Mouse (Mus musculus): Measurements from ENCODE around the gene Cutal. TPM values are rescaled to one million over a fixed set of nuclear protein-coding genes. Genes with fewer than 3 reads are reported as not detected.
A peak's percentile ranks its signal among the peaks of the same experiment; 100 is the strongest.

The Cutal gene
- polyA plus RNA-seq, 1 experiment from 2014 or later = 0.23 TPM

- Histone ChIP-seq H3K27me3 (peaks cover 35% of the 10 kb centered on the region), H3K4me1 (peaks cover 25% of the 10 kb centered on the region), H3K4me3 (no peak overlapping the region), H3K27ac (no peak overlapping the region), H3K36me3 (no peaks in the 10 kb centered on the region), H3K9me3 (replicated peaks) (no peaks in the 10 kb centered on the region), H3K4me2 (replicated peaks) (no peak overlapping the region), H3K9ac (no peak overlapping the region)
- no peak for ATAC-seq (ENCODE audit: low FRiP score)
- WGBS = 92% methylated on average over 4 of the region's 4 CpGs
These were observed 35.5 kb downstream of the Cutal start for GRCm38 (mm10) chr2:34909719-34910118.

GRCm38 (mm10) chr2:34911871-34912270, 37.7 kb downstream of the Cutal start:
- Histone ChIP-seq H3K4me1 (peaks cover 24% of the 10 kb centered on the region), H3K27ac (no peak overlapping the region), H3K36me3 (no peaks in the 10 kb centered on the region), H3K4me2 (replicated peaks) (no peak overlapping the region), H3K9ac (no peak overlapping the region), H3K27me3 (peaks cover 43% of the 10 kb centered on the region), H3K4me3 (no peak overlapping the region), H3K9me3 (replicated peaks) (no peaks in the 10 kb centered on the region)
- 81% methylated on average over 5 of the region's 5 CpGs for WGBS
- no peak for ATAC-seq (ENCODE audit: low FRiP score)

GRCm38 (mm10) chr2:34912613-34913012, 38.4 kb downstream of the Cutal start:
- Histone ChIP-seq H3K36me3 (no peaks in the 10 kb centered on the region), H3K4me3 (0 out of 2 replicates have a peak overlapping the region, but pooled peaks have one; percentile 63), H3K9ac (no peak overlapping the region), H3K4me1 (peaks cover 19% of the 10 kb centered on the region), H3K4me2 (replicated peaks) (peak overlapping the region; percentile 99), H3K27ac (no peak overlapping the region), H3K27me3 (peaks cover 43% of the 10 kb centered on the region), H3K9me3 (replicated peaks) (no peaks in the 10 kb centered on the region)
- no peak for ATAC-seq (ENCODE audit: low FRiP score)
- whole genome bisulfite sequencing = 39% methylated on average over 7 of the region's 7 CpGs

- H3K4me1 ChIP-seq = peaks cover 19% of the 10 kb centered on the region
- H3K27ac ChIP-seq = no peak within 1 kb of the TSS
- peak within 1 kb of the TSS; percentile 70 for H3K9ac ChIP-seq
- no peaks in the 10 kb centered on the region for H3K36me3 ChIP-seq
- peaks cover 43% of the 10 kb centered on the region for H3K27me3 ChIP-seq
- no peaks in the 10 kb centered on the region for H3K9me3 ChIP-seq (replicated peaks)
- under 1% methylated on average over 56 of the region's 64 CpGs for WGBS
- peak; percentile 42; the same call in 1 of the 2 replicates for ATAC-seq (ENCODE audit: low FRiP score)
- peak within 1 kb of the TSS; percentile 99 for H3K4me2 ChIP-seq (replicated peaks)
- H3K4me3 ChIP-seq = peak within 1 kb of the TSS; percentile 63
These were observed 39.2 kb downstream of the Cutal start, which contains the start of gene Phf19 for GRCm38 (mm10) chr2:34913218-34914068. TSS of gene Phf19 (minus strand) at chr2:34914026.

- WGBS = 3% methylated on average over 43 of the region's 50 CpGs
- H3K27ac ChIP-seq = no peak overlapping the region
- H3K4me1 ChIP-seq = peaks cover 19% of the 10 kb centered on the region
- H3K9ac ChIP-seq = peak overlapping the region; percentile 70
- no peaks in the 10 kb centered on the region for H3K36me3 ChIP-seq
- H3K4me3 ChIP-seq = peak overlapping the region; percentile 63
- peaks cover 43% of the 10 kb centered on the region for H3K27me3 ChIP-seq
- H3K9me3 ChIP-seq (replicated peaks) = no peaks in the 10 kb centered on the region
- peak; percentile 66 for ATAC-seq (ENCODE audit: low FRiP score)
- H3K4me2 ChIP-seq (replicated peaks) = peak overlapping the region; percentile 99
These were observed 40.0 kb downstream of the Cutal start for GRCm38 (mm10) chr2:34914069-34914822.

GRCm38 (mm10) chr2:34914823-34915082, 40.6 kb downstream of the Cutal start:
- H3K4me1 ChIP-seq = peaks cover 19% of the 10 kb centered on the region
- H3K9me3 ChIP-seq (replicated peaks) = no peaks in the 10 kb centered on the region
- H3K27me3 ChIP-seq = peaks cover 43% of the 10 kb centered on the region
- H3K9ac ChIP-seq = no peak overlapping the region
- peak overlapping the region; percentile 99; the same call in 1 of the 2 replicates for H3K4me2 ChIP-seq (replicated peaks)
- no peaks in the 10 kb centered on the region for H3K36me3 ChIP-seq
- WGBS = 15% methylated on average over 2 of the region's 2 CpGs
- no peak overlapping the region for H3K27ac ChIP-seq
- H3K4me3 ChIP-seq = peak overlapping the region; percentile 63; the same call in 1 of the 2 replicates
- no peak; the same call in 1 of the 2 replicates for ATAC-seq (ENCODE audit: low FRiP score)

GRCm38 (mm10) chr2:34915103-34915502, 40.9 kb downstream of the Cutal start:
- Histone ChIP-seq H3K4me2 (replicated peaks) (no peak overlapping the region; the same call in 1 of the 2 replicates), H3K9ac (no peak overlapping the region), H3K4me1 (peaks cover 19% of the 10 kb centered on the region), H3K9me3 (replicated peaks) (no peaks in the 10 kb centered on the region), H3K27ac (no peak overlapping the region), H3K27me3 (peaks cover 43% of the 10 kb centered on the region), H3K36me3 (no peaks in the 10 kb centered on the region), H3K4me3 (0 out of 2 replicates have a peak overlapping the region, but pooled peaks have one; percentile 63)
- WGBS = 49% methylated on average over 2 of the region's 2 CpGs
- ATAC-seq (ENCODE audit: low FRiP score) = no peak

GRCm38 (mm10) chr2:34920144-34920543, 45.9 kb downstream of the Cutal start:
- no peaks in the 10 kb centered on the region for H3K9me3 ChIP-seq (replicated peaks)
- H3K4me3 ChIP-seq = no peak overlapping the region
- no peak for ATAC-seq (ENCODE audit: low FRiP score)
- H3K36me3 ChIP-seq = no peaks in the 10 kb centered on the region
- no peak overlapping the region for H3K9ac ChIP-seq
- WGBS = 67% methylated on average over 2 of the region's 2 CpGs
- H3K27me3 ChIP-seq = peaks cover 4% of the 10 kb centered on the region
- H3K27ac ChIP-seq = no peak overlapping the region
- H3K4me1 ChIP-seq = no peaks in the 10 kb centered on the region
- H3K4me2 ChIP-seq (replicated peaks) = no peak overlapping the region

GRCm38 (mm10) chr2:34922729-34923128, 48.5 kb downstream of the Cutal start:
- Histone ChIP-seq H3K4me2 (replicated peaks) (no peak overlapping the region), H3K36me3 (no peaks in the 10 kb centered on the region), H3K4me1 (no peaks in the 10 kb centered on the region), H3K9me3 (replicated peaks) (no peaks in the 10 kb centered on the region), H3K27ac (no peak overlapping the region), H3K27me3 (no peaks in the 10 kb centered on the region), H3K9ac (no peak overlapping the region), H3K4me3 (no peak overlapping the region)
- ATAC-seq (ENCODE audit: low FRiP score) = no peak
- WGBS = 29% methylated on average over 2 of the region's 2 CpGs

- no peaks in the 10 kb centered on the region for H3K27me3 ChIP-seq
- H3K9me3 ChIP-seq (replicated peaks) = no peaks in the 10 kb centered on the region
- no peak overlapping the region for H3K4me2 ChIP-seq (replicated peaks)
- no peak for ATAC-seq (ENCODE audit: low FRiP score)
- H3K4me3 ChIP-seq = no peak overlapping the region
- H3K36me3 ChIP-seq = no peaks in the 10 kb centered on the region
- no peak overlapping the region for H3K27ac ChIP-seq
- WGBS = 75% methylated on average over 5 of the region's 5 CpGs
- no peak overlapping the region for H3K9ac ChIP-seq
- H3K4me1 ChIP-seq = no peaks in the 10 kb centered on the region
These were observed 53.1 kb downstream of the Cutal start for GRCm38 (mm10) chr2:34927320-34927719.

- H3K27me3 ChIP-seq = no peaks in the 10 kb centered on the region
- no peak overlapping the region for H3K27ac ChIP-seq
- whole genome bisulfite sequencing = 48% methylated on average over 5 of the region's 5 CpGs
- no peaks in the 10 kb centered on the region for H3K36me3 ChIP-seq
- no peak overlapping the region for H3K4me2 ChIP-seq (replicated peaks)
- no peak for ATAC-seq (ENCODE audit: low FRiP score)
- H3K9me3 ChIP-seq (replicated peaks) = no peaks in the 10 kb centered on the region
- H3K9ac ChIP-seq = no peak overlapping the region
- H3K4me1 ChIP-seq = 0 out of 2 replicates have a peak, but pooled peaks cover 5% of the 10 kb centered on the region
- no peak overlapping the region for H3K4me3 ChIP-seq
These were observed 63.3 kb downstream of the Cutal start for GRCm38 (mm10) chr2:34937460-34937859.
